Mouse (Mus musculus): ENCODE results near the gene Tjp2. TPM values are rescaled to one million over a fixed set of nuclear protein-coding genes. Genes with fewer than 3 reads are reported as not detected.
"Not testable (repeated sequence)": the region's sequence is repeated elsewhere in the genome, so short reads cannot be mapped to it uniquely, and the experiment has no call there.

Tjp2 gene
- polyA plus RNA-seq, 1 experiment: 22.1 TPM

DNA sequence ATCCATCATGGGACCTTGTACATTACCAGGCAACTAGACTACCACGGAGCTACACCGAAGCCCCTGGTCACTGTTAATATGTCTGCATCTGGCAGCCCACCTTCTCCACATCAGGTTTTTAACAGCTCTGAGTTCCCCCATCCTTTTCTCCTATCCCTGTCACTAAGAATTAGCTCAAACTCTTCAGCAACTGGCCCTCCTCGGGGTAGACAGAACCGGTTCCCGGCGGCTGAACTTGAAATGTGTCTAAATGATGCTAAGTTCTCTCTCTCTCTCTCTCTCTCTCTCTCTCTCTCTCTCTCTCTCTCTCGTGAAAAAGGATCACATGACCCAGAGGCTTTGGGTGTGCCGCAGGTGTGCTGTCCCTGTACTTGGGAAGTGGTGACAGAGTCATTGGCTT is 16.4 kb upstream of the Tjp2 start:
- H3ac ChIP-seq (ENCODE audit: control insufficient read depth, insufficient read length, low read depth): no peak overlapping the region
- H3K36me3 ChIP-seq (ENCODE audit: control insufficient read depth, insufficient read depth): no peaks in the 10 kb centered on the region
- no peaks in the 10 kb centered on the region for H3K27me3 ChIP-seq (ENCODE audit: control insufficient read depth, insufficient read depth, insufficient read length)
- H3K4me3 ChIP-seq (ENCODE audit: insufficient read depth, poor library complexity, severe bottlenecking): no peak overlapping the region
- no peaks in the 10 kb centered on the region for H3K79me3 ChIP-seq (ENCODE audit: low read depth)
- no peaks in the 10 kb centered on the region for H3K79me2 ChIP-seq (ENCODE audit: control insufficient read depth, insufficient read depth)
- TF ChIP-seq MYOD1 (IDR thresholded peaks at IDR 0.05; ENCODE audit: control insufficient read depth, insufficient read length, low read depth): no peak
- no peak for TF ChIP-seq CTCF (IDR thresholded peaks at IDR 0.05; ENCODE audit: control insufficient read depth, insufficient read depth, insufficient read length)
- TF ChIP-seq MAX (IDR thresholded peaks at IDR 0.05): no peak
- no peak for TF ChIP-seq FOSL1 (IDR thresholded peaks at IDR 0.05; ENCODE audit: insufficient read depth, low read length, poor library complexity, severe bottlenecking)
- TF ChIP-seq MYOG (IDR thresholded peaks at IDR 0.05; ENCODE audit: control insufficient read depth, extremely low read depth, insufficient read length): no peak
- TF ChIP-seq USF1 (IDR thresholded peaks at IDR 0.05; ENCODE audit: low read depth): no peak
- no peak for TF ChIP-seq CEBPB (IDR thresholded peaks at IDR 0.05; ENCODE audit: low read depth)

DNA sequence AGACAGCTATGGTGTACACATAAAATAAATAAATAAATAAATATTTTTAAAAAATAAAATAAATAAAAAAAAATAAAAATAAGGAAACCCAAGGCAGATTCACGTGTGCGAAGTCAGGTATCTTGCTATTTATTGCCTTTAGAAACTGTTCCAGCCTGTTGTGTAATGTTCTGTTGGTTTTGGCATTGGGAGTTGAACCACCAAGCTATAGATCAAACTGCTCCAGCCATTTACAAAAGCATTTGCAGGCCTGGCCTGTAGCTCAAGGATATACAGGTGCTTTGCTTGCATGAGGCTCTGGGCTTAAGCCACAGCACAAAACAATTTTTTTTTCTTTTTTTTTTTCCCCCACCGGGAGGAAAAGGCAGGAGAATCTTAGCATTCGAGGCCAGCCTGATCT is 13.2 kb upstream of the Tjp2 start:
- TF ChIP-seq CEBPB (IDR thresholded peaks at IDR 0.05; ENCODE audit: low read depth): no peak
- TF ChIP-seq MAX (IDR thresholded peaks at IDR 0.05): no peak
- no peak for TF ChIP-seq CTCF (IDR thresholded peaks at IDR 0.05; ENCODE audit: control insufficient read depth, insufficient read depth, insufficient read length)
- TF ChIP-seq MYOD1 (IDR thresholded peaks at IDR 0.05; ENCODE audit: control insufficient read depth, insufficient read length, low read depth): no peak
- no peak for TF ChIP-seq FOSL1 (IDR thresholded peaks at IDR 0.05; ENCODE audit: insufficient read depth, low read length, poor library complexity, severe bottlenecking)
- TF ChIP-seq USF1 (IDR thresholded peaks at IDR 0.05; ENCODE audit: low read depth): no peak
- no peak for TF ChIP-seq MYOG (IDR thresholded peaks at IDR 0.05; ENCODE audit: control insufficient read depth, extremely low read depth, insufficient read length)
- H3K36me3 ChIP-seq (ENCODE audit: control insufficient read depth, insufficient read depth): no peaks in the 10 kb centered on the region
- H3ac ChIP-seq (ENCODE audit: control insufficient read depth, insufficient read length, low read depth): no peak overlapping the region
- H3K4me3 ChIP-seq (ENCODE audit: insufficient read depth, poor library complexity, severe bottlenecking): no peak overlapping the region
- H3K27me3 ChIP-seq (ENCODE audit: control insufficient read depth, insufficient read depth, insufficient read length): no peaks in the 10 kb centered on the region
- H3K79me3 ChIP-seq (ENCODE audit: low read depth): no peaks in the 10 kb centered on the region
- H3K79me2 ChIP-seq (ENCODE audit: control insufficient read depth, insufficient read depth): no peaks in the 10 kb centered on the region

DNA sequence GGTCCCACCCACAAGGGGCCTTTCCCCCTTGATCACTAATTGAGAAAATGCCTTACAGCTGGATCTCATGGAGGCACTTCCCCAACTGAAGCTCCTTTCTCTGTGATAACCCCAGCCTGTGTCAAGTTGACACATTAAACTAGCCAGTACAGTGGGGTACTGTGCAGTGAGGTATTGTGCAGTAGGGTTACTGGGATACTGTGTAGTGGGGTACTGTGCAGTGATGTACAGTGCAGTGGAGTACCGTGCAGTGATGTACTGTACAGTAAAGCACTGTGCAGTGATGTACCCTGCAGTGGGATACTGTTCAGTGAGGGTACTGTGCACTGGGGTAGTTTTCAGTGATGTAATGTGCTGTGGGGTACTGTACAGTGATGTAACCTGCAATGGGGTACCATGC is 7.5 kb upstream of the Tjp2 start:
- not testable (repeated sequence) for H3K79me2 ChIP-seq (ENCODE audit: control insufficient read depth, insufficient read depth); H3K27me3 ChIP-seq (ENCODE audit: control insufficient read depth, insufficient read depth, insufficient read length); H3K79me3 ChIP-seq (ENCODE audit: low read depth); H3K36me3 ChIP-seq (ENCODE audit: control insufficient read depth, insufficient read depth); H3K4me3 ChIP-seq (ENCODE audit: insufficient read depth, poor library complexity, severe bottlenecking); H3ac ChIP-seq (ENCODE audit: control insufficient read depth, insufficient read length, low read depth)

DNA sequence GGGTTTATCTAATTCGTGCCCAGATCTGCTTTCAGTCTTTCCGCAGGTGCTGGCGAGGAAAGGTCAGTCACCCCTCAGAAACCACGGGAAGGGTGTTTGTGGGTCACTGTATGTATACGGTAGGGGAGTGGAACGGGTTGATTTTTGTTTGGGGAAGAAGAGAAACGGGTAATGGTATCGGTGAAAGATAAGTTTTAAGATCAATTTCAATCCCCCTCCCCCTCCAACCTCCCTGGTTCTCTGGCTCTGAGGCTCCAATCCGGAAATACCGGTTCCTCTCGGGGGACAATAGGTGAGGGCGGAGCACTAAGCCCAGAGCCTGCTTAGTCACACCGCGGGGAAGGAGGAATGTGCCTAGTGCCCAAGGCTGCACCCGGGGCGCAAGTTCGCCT is 471 bp upstream of the Tjp2 start:
- Histone ChIP-seq H3K4me3 (ENCODE audit: insufficient read depth, poor library complexity, severe bottlenecking) (no peak overlapping the region), H3K79me3 (ENCODE audit: low read depth) (no peaks in the 10 kb centered on the region), H3K79me2 (ENCODE audit: control insufficient read depth, insufficient read depth) (no peaks in the 10 kb centered on the region), H3K36me3 (ENCODE audit: control insufficient read depth, insufficient read depth) (no peaks in the 10 kb centered on the region), H3ac (ENCODE audit: control insufficient read depth, insufficient read length, low read depth) (no peak overlapping the region), H3K27me3 (ENCODE audit: control insufficient read depth, insufficient read depth, insufficient read length) (no peaks in the 10 kb centered on the region)
- TF ChIP-seq FOSL1 (IDR thresholded peaks at IDR 0.05; ENCODE audit: insufficient read depth, low read length, poor library complexity, severe bottlenecking) (no peak), CEBPB (IDR thresholded peaks at IDR 0.05; ENCODE audit: low read depth) (no peak), CTCF (IDR thresholded peaks at IDR 0.05; ENCODE audit: control insufficient read depth, insufficient read depth, insufficient read length) (no peak), MAX (IDR thresholded peaks at IDR 0.05) (no peak), MYOD1 (IDR thresholded peaks at IDR 0.05; ENCODE audit: control insufficient read depth, insufficient read length, low read depth) (no peak), USF1 (IDR thresholded peaks at IDR 0.05; ENCODE audit: low read depth) (no peak), MYOG (IDR thresholded peaks at IDR 0.05; ENCODE audit: control insufficient read depth, extremely low read depth, insufficient read length) (no peak)

DNA sequence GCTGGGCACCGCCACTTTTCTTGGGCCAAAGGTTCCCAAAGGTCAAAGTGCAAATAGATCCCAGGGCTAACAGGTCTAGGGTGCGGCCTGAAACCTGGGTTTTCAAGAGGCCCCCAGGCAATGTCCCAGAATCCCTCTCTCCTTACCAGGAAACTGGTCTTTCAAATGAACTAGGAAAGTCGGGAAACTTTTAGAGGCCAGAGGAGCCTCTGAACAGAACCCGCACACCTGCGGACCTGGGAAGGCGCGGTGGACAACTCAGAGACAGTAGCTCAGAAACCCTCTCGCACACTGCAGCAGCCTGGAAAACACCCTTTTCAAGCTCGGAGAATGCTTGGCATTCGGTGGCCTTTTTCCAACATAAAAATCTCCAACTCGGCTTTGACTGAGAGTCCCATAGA is 979 bp downstream of the Tjp2 start:
- Histone ChIP-seq H3ac (ENCODE audit: control insufficient read depth, insufficient read length, low read depth) (no peak overlapping the region), H3K79me2 (ENCODE audit: control insufficient read depth, insufficient read depth) (no peaks in the 10 kb centered on the region), H3K27me3 (ENCODE audit: control insufficient read depth, insufficient read depth, insufficient read length) (no peaks in the 10 kb centered on the region), H3K4me3 (ENCODE audit: insufficient read depth, poor library complexity, severe bottlenecking) (no peak overlapping the region), H3K79me3 (ENCODE audit: low read depth) (no peaks in the 10 kb centered on the region), H3K36me3 (ENCODE audit: control insufficient read depth, insufficient read depth) (no peaks in the 10 kb centered on the region)
- TF ChIP-seq FOSL1 (IDR thresholded peaks at IDR 0.05; ENCODE audit: insufficient read depth, low read length, poor library complexity, severe bottlenecking): no peak
- TF ChIP-seq MYOG (IDR thresholded peaks at IDR 0.05; ENCODE audit: control insufficient read depth, extremely low read depth, insufficient read length): no peak
- TF ChIP-seq MYOD1 (IDR thresholded peaks at IDR 0.05; ENCODE audit: control insufficient read depth, insufficient read length, low read depth): no peak
- TF ChIP-seq CEBPB (IDR thresholded peaks at IDR 0.05; ENCODE audit: low read depth): no peak
- no peak for TF ChIP-seq MAX (IDR thresholded peaks at IDR 0.05)
- no peak for TF ChIP-seq USF1 (IDR thresholded peaks at IDR 0.05; ENCODE audit: low read depth)
- no peak for TF ChIP-seq CTCF (IDR thresholded peaks at IDR 0.05; ENCODE audit: control insufficient read depth, insufficient read depth, insufficient read length)

DNA sequence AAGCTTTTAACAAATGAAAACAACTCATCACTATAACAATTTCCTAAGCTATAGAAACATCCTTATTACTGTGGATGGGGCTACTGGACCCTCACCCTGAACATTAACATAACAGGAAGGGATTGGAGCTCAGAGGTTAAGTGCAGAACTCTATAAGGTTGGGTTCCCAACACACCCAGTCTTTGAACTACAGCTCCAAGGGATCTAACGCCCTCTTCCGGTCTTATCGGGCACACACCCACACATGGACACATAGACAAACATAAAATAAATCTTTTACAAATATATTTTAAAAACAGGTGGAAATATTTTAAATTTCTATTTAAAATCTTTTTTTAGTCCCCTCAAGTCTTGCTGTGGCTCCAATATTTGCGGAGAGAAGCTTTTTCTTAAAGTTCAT is 3.4 kb downstream of the Tjp2 start:
- Histone ChIP-seq H3K79me3 (ENCODE audit: low read depth) (no peaks in the 10 kb centered on the region), H3K27me3 (ENCODE audit: control insufficient read depth, insufficient read depth, insufficient read length) (no peaks in the 10 kb centered on the region), H3K79me2 (ENCODE audit: control insufficient read depth, insufficient read depth) (no peaks in the 10 kb centered on the region), H3ac (ENCODE audit: control insufficient read depth, insufficient read length, low read depth) (no peak overlapping the region), H3K36me3 (ENCODE audit: control insufficient read depth, insufficient read depth) (no peaks in the 10 kb centered on the region), H3K4me3 (ENCODE audit: insufficient read depth, poor library complexity, severe bottlenecking) (no peak overlapping the region)
- TF ChIP-seq MAX (IDR thresholded peaks at IDR 0.05) (no peak), FOSL1 (IDR thresholded peaks at IDR 0.05; ENCODE audit: insufficient read depth, low read length, poor library complexity, severe bottlenecking) (no peak), MYOD1 (IDR thresholded peaks at IDR 0.05; ENCODE audit: control insufficient read depth, insufficient read length, low read depth) (no peak), USF1 (IDR thresholded peaks at IDR 0.05; ENCODE audit: low read depth) (no peak), CEBPB (IDR thresholded peaks at IDR 0.05; ENCODE audit: low read depth) (no peak), CTCF (IDR thresholded peaks at IDR 0.05; ENCODE audit: control insufficient read depth, insufficient read depth, insufficient read length) (no peak), MYOG (IDR thresholded peaks at IDR 0.05; ENCODE audit: control insufficient read depth, extremely low read depth, insufficient read length) (no peak)
